Mouse (Mus musculus) layer of hippocampus, postnatal 10 days (tissue): ENCODE data around the gene Stk11. TPM values are rescaled to one million over a fixed set of nuclear protein-coding genes. Genes with fewer than 3 reads are reported as not detected.

Experiments used
- DNase-seq, 2 experiments: peaks; one replicate each; pipeline ENCODE4 v3.0.0; 2021; ENCODE audit warnings: low spot score in 2 of 2
- total RNA-seq, 2 experiments: library from RNA; stranded (reverse); gene quantifications; 2 replicates each; pipeline ENCODE4 v1.2.3; 2021

The Stk11 gene
- total RNA-seq, 2 experiments from 2014 or later = 77.1 to 88.3 TPM

DNA sequence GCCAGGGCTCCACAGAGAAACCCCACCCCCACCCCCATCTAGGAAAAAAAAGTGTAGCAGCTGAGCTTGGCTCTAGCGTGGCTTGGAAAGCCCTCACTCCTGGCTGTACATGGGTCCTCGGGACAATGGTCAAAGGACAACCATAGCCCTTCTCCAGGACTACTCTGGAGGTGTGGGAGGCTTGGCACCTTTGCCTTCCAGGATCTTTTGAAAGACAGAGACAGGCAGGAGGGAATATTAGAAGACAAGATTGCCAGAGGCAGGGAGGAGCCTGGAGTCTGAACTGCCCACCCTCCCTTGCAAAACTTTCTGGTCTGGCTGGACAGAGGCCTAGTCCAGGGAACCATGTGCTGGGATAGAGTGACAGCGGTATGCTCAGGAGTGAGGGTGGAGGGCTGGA is 20.9 kb upstream of the Stk11 start:
- DNase-seq = no peak

DNA sequence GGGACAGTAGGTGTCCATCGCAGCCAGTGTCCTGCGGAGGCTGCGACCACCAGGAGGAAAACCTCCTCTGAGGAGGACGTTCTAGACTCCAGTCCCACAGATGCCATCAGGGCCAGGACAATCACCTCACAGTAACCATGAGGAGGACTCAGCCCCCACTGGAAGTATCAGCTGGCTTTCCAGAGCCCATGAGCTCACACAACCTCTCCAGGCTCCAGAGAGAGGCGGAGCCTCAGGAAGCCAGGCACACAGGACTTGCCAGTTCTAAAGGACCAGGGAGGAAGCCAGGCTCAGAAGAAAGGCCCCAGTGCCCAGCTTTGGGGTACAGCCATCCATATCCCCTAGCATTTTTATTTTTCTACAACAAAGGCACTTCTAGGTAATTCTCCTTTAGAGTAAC is 20.1 kb upstream of the Stk11 start:
- DNase-seq = no peak

DNA sequence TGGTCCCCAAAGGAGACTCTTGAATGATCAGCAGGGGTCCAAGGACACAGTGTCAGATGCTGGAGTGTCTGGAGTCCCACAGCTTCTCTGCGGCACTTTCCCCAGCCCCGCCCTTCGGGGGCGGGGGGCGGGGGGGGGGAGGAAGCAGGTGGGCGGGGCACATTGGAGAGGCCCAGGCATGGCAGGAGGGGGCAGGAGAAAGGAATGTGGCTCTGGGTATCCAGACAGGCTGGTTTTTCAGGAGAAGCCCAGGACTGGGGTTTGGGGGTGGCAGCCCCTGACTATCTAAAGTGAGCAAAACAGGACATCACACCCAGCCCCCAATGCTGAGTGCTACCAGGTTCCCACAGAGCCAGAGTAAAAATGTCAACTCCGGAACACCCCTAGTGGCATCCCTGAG is 18.3 kb upstream of the Stk11 start:
- DNase-seq = no peak

DNA sequence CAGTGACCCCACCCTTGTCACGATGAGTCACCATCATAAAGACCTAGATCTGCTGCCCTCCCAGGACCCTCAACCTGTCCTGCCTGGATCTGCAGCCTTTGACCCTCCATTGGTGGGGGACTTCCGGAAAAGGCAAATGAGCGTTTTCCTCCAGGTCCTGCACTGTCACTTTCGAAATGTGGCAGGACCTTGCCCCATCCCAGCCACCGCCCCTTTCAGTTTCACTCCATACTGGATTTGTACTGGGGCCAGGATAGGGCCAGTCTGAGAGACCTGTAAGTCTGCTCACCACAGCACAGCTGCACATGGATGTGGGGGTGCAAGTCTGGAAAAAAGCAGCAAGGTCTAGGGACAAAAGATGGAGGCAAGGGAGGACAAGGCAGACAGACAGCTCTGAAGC is 17.0 kb upstream of the Stk11 start:
- DNase-seq = no peak

DNA sequence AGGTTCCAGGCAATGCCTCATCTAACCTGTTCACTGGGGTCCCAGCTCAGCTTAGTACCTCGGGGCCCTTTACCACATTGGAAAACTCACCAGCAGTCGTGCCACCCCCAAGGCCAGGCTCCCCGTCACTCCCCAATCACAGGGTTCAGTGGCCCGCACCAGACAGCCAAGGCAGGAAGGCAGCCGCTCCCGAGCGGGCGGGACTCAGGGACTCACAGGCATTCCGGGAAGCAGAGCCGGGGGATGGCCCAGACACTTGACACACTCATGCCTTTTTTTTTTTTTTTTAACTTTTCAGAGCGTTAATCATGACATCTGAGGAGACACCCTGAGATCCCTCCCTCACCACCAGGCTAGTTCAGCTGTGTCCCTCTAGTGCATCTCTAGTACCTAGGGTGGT is 14.6 kb upstream of the Stk11 start:
- no peak for DNase-seq

DNA sequence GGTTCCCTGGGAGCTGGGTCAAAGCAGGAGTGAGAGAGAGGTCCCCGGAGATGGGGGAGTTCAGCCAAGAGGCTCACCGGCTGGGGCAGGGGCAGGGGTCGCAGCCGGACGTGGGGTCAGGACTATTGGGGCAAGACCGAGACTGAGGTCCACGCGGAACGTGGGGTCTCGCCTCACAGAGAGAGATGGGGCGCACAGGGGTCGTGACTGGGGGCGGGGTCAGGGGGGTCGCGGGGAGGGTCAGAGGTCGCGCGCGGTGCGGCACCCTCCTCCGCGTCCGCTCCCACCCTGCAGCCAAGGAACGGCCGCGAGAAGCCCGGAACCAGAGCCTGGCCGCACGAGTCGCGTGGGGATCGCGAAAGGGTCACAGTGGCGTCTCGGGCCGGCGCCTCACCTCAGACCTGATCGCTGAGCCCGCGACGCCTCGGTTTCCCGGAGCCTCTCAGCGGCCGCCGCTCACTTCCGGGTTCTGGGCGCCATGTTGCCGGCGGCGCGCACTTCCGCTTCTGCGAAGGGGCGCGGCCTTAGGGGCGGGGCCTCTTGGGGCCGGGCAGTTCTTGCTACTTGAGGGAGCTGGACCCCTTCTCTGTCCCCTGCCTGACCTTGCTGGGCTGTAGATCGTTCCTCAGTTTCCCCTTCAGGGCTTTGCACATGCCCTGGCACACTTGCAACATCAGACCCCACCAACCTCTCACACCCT is 13.2 kb upstream of the Stk11 start:
- DNase-seq = peak; percentile 80 to 88

DNA sequence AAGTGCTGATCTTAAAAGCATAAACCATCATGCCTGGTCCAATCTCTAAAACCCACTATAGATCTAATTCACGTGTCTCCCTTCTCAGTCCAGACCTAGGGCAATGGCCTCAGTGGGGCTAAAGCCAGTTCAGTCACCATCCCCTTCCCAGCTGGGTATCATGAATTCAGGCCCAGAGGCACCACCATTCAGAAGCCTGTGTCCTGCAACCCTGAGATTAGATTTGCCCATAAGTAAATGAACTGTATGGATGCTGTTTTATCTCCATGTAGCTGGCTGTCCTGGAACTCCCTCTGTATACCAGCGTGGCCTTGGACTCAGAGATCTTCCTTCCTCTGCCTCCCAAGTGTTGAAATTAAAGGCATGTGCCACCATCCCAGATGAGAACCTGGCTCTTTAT is 12.6 kb upstream of the Stk11 start:
- no peak for DNase-seq

DNA sequence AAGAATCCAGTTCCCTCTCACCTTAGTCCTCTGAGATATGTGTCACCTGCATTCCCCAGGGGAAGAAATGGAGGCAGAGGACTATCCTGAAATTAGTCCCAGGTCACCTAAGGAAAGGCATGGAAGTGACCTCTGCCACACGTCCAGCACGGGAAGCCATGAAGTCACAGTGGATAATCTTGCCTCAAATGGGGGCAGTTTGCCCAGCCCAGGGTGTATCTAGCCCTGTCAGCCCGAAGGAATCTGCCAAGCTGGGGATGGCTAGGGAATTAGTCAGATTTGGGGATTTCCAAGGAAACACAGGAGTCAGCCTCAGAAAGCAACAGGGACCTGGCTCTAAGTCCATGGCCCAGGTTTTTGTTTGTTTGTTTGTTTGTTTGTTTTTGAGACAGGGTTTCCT is 11.4 kb upstream of the Stk11 start:
- DNase-seq = no peak

DNA sequence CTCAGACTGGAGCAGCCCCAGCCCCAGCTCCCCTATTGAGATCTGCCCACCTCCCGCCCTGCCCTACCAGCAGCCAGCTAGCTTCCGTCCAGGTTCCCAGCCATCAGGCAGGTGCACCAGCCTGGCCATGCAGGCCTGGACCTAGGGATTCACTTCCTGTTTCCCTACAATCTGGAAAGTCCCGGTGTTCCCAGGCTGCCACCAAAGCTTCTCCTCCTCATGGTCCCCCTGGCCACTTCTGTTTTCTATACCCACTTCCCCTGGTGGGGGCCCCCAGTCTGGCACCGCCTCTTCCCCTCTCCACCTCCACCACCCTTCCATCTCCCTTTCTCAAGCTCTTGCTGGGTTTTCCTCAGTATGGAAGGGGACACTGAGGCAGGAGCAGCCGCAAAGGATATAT is 10.1 kb upstream of the Stk11 start, which contains the start of gene Sbno2:
Gene Sbno2 (minus strand): TSS at position 112 of the 400 bp plus-strand sequence.
- no peak for DNase-seq

DNA sequence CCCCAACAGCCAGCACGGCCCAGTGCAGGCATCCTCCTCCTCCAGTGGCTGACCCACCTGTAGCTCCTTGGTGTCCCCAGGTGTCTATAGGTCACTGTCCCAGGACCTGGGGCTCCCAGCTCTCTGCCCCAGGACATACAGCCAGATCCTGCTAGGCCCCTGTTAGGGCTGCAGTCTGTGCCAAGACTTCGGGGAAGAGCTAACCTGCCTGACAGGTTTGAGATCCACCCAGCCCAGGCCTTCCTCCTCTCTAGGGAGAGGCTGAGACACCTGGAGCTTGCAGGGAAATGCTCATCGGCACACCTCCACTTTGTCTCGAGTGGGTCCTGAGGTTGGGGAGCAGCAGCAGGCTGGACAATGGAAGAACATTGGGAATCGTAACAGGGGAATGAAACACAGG is 9.7 kb upstream of the Stk11 start:
- DNase-seq = no peak

DNA sequence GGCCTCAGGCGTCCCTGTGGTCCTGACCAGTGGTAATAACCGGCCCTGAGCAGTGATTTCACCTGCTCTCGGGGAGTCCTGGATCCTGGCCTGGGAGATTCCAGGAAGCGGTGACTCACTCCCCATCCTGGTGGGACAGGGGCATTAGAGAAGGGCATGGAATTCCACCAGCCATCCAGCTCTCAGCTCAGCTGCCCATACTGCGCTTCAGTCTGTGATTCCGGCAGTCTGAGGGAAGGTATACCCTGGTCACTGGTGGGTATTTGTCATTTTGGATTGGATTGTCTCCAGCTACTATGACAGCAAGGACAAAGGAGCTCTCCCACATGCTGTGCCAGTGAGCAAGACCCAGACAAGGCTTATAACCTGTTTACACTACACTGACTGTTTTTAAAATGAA is 7.9 kb upstream of the Stk11 start:
- no peak for DNase-seq

DNA sequence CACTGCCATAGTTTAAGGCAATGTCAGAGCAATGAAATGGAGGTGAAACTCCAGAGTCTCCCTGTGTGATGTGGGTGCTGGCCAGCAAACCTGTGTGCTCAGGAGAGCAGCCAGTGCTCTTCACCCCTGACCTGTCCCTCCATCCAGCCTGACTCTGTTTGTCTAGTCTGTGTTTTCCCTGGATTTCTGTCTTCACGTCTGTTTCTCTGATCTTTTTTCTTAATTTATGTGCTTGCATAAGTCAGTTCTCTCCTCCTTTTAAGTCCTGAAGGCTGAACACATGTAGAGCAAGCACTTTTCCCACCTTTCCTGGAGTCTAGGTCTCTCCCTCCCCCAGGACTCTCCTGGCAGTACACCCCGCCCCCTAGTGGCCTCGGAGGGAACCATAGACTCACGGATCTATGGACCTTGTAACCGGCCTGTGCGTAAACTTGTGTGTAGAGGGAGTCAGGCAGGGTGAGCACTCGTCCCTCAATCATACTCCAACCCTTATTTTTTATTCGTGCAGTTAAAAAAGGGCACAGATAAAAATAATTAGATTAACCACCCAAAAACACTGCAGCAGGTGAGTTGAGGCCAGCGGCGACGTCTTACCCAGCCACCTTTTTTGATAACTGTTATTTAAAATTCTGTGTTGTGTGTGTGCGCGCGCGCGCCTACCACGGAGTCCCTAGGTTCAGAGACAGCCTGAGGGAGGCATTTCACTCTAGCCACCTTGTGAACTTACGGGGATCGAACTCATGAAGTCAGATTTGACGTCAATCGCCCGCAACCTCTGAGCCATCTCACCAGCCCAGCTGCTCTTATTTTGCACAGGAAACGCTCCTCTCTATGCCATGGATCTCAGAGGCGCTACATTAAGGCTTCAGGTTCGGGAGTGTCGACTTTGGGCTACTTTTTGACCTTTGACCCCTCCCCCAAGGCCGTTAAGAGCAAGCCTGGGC is 990 bp upstream of the Stk11 start:
- peak; percentile 85 to 92 for DNase-seq

DNA sequence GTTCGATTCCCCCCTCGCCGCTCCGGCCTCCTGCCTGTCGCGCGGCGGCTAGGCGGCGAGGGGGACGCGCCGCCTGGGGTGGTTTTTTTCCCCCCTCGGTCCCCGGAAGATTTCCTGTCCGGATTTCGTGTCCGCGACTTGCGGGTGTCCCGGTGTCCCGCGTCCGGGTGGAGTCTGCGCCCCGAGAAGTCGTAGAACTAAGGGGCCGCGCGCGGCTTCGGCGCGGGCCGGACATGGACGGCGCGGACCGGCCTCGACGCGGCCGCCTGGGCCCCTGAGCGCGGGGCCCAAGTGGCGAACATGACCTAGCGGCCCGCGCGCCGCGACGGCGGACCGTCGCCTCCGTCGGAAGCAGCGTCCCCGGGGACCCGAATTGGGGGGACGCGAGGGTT is 337 bp downstream of the Stk11 start:
- DNase-seq = no peak

DNA sequence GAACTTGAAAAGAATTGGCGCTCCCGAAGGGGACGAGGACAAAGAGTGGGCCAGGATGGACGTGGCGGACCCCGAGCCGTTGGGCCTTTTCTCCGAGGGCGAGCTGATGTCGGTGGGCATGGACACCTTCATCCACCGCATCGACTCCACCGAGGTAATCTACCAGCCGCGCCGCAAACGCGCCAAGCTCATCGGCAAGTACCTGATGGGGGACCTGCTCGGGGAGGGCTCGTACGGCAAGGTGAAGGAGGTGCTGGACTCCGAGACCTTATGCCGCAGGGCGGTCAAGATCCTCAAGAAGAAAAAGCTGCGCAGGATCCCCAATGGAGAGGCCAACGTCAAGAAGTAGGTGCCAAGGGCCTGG is 942 bp downstream of the Stk11 start:
- DNase-seq = peak in 1 of 2 experiments; percentile 43

DNA sequence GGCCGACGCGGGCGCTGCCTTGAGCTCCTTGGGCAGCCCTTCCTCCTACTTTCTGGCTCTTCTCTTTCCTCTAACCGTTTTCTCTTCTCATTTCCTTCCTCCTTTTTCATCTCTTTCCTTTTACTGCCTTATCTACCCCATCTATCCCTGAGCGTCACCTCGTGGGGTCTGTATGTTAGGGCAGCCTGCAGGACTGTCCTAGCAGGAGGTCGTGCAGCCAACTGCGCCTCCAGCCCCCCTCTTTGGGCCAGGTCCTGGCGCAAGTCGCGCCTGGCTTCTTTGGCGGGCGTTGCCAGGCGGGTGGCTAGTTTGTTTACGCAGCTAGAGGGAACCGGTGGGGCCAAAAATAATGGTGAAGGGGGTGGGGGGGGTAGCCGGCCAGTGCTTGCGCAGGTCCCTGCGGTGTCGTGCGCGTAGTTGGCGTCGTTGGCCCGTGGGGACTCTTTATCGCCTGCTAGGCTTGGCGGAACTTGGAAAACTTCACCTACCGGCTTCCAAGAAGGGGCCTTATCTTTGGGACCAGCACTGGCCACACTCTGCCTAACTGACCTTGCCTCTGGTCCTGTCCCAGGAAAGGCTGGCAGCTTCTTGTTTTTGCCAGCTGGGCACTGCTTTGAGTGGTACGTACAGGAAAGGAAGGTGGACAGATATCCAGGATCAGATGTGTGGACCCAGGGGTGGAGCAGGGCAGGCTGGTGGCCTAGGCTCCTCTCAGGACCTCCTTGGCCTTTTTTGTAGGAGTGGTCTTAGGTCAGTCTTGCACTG is 1.5 kb downstream of the Stk11 start:
- peak in 1 of 2 experiments; percentile 44 for DNase-seq

DNA sequence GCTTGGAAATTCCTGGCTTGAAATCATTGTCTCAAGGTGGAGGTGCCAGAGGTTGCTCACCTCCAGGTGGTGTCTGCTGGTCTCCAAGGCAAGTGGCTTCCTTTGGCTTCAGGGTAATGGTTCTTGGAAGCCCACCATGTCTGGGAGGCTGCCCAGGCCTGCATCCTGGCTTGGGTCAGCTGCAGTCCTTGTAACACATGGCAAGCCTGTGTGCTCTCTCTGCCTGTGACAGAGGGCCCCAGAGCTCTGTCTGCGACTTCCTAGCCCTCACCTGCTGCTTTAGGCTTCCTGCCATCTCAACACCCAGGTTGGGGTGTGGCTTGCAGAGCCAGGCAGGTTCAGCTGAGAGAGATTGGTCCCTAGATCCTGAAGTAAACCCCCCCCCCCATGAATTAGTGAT is 2.1 kb downstream of the Stk11 start:
- no peak for DNase-seq

DNA sequence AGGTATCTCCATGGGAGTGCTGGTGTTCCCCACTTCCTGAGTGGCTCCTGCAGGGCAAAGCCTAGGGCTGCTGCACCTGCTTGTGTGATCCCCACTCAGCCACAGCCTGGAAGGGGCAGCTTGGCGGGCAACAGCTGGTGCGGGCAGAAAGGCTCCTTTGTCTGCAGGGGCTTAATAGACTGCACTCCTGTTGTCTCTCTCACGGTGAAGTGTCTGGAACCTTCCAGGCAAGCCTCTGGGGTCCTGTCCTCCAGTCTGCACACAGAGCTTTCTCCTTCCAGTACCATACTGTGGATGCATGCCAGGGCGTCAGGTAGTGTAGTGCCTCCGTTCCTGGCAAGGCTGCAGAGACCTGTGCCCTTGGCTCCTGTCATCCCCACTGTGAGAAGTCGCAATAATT is 2.9 kb downstream of the Stk11 start:
- DNase-seq = no peak

DNA sequence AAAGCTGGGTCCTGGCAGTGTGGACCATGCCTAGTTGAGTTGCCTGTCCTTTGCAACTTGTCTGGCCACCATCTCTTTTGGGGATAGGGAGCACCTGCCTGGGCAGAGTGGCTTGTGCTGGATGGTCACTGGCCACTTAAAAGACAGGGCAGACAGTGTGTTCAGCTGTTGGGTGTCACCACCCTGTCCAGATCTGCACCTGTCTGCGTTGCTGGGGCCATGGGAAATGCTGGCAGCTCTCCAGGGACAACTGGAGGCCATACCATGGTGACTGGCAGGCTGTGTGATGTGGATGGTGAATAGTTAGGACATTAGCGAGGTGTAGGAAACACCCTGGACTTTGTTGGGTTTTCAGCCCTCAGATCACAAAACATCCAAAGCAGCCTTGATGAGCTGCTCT is 4.5 kb downstream of the Stk11 start:
- no peak for DNase-seq

DNA sequence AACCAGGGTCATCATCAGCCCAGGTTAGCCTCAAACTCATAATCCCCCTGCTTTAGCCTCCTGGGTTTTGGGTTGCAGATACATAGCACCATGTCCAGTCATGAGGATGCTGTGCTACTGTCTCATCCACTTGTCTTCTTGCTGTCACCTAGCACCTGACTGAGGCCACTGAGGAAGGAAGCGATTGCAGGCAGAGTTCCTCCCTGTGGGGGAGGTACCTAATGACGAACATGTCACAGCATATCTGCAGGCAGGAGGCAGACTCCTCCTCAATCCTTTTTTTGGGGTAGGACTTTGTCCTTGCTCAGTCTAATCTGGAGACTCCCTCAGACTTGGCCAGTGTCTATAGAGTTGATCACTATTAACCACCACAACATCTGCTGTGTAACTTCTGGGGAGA is 6.0 kb downstream of the Stk11 start:
- DNase-seq = no peak

DNA sequence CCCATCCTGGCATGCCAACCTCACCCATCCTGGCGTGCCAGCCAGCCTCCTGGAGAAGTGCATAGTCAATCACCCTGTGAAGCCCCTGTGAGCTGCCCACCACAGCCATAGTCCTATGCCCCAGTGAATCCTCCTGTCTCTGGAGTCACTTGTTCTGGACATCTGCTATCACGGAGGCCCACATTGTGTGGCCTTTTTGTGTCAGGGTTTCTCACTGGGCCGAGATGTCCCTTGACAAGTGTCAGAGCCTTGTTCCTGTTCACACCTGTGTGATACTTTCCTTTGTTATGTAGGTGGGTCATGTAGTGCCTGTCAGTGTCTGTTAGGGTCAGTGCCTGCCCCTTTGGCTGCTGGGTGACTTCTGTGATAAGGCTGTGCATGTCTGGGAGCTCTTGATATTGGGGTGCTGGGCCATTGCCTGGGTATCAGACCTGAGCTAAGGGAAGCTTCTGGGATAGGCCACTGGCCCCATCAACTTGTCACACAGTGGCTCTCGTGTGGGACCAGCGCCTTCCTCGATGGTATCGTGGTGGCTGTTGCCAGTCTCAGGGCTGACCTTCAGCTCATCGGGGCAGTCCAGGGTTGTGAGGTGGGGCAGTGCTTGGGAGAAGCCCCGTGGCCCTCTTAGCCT is 8.4 kb downstream of the Stk11 start:
- no peak for DNase-seq

DNA sequence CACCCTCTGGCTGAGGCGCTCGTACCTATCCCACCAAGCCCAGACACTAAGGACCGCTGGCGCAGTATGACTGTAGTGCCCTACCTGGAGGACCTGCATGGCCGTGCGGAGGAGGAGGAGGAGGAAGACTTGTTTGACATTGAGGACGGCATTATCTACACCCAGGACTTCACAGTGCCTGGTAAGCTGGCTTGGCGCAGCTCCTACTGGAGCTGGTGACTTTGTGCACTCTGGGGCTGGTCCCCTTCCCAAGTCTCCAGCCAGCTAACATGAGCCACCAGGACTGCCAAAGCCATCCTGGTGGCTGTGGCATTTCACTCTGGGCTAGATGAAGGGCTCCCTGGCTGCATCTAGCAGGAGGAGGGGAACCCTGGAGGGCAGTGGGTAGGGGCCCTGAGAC is 12.3 kb downstream of the Stk11 start:
- no peak for DNase-seq
